Mouse (Mus musculus) urinary bladder, adult 18-20 months (tissue): ENCODE measurements at regions not wholly inside any gene's neighbourhood (a gene's known extent, or its start where the extent isn't known, plus 50 kb on each side); places are given as distances from the start of the nearest gene placed in this dataset.

Experiments
- DNase-seq, 2 experiments: peaks; one replicate each; pipeline ENCODE4 v3.0.0; 2022; ENCODE audit warnings: low spot score in 2 of 2, mixed read lengths in 2 of 2

- no peak for DNase-seq
Observed at GRCm38 (mm10) chr13:52362266-52362665, 168.8 kb downstream of the Diras2 start.

- no peak for DNase-seq
Observed at GRCm38 (mm10) chr13:52369851-52370250, 161.2 kb downstream of the Diras2 start.

DNA sequence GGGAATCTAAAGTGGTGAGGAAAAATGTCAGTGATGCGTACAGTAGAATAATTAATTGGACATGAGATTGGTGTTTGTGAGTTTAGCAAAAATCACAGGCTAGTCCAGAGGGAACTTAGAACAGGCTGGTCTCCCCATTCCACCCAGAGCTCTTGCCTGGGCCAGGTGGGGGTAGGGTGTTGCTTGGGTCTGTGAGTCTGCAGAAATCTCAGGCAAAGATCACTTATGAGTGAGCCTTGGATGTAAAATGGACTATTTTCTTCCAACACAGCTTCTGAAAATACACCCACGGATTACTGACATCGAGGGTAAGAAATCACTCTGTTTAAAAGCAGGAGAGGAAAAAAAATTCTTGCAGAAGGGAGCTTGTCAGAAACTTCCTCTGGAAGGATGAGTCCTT lies 159.1 kb downstream of the Diras2 start:
- DNase-seq = no peak

DNA sequence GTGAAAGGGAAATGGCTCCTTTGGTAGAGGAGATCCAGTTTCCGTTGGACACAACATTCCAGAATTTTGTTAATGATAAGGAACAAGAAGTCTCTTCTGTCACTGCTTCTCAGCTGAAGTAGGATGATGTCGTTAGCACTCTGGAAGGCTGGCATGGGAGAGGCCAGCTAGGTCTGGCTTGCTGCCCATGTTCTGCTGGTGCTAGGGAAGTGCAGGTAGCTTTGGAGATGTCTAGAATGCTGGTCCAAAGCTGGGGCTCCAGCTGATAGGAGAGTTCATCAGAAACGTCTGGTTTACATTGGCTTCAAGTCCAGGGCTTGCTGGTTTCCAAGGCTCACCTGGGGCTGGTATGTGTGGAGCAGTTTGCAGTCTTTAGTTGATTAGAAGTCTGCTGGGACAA lies 156.3 kb downstream of the Diras2 start:
- DNase-seq = no peak

- DNase-seq = no peak
Observed at GRCm38 (mm10) chr13:52378236-52378635, 152.8 kb downstream of the Diras2 start.

GRCm38 (mm10) chr13:52389271-52389670 lies 141.8 kb downstream of the Diras2 start:
- DNase-seq = no peak

- DNase-seq = no peak
Observed at GRCm38 (mm10) chr13:52395786-52396185, 135.3 kb downstream of the Diras2 start.

DNA sequence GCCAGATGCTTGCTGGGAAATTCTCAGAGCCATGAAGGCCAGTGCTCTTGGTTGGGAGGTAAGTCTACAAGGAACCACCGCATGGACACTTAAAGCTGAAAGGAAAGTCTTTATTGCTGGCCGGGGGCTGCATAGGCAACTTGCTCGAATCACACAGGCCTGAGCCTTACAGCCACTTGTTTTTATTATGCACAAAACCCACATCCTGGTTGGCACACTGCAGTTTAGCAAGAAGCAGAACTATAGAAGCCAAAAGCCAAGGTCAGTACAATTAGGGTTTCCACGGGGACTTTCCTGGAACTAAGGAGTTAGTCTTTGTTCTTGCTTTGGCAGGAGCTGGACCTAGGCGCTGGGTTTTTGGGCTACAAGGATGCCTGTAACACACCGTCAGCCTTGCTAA lies 132.7 kb downstream of the Diras2 start:
- no peak for DNase-seq

- DNase-seq = no peak
Observed at GRCm38 (mm10) chr13:52399143-52399542, 131.9 kb downstream of the Diras2 start.

DNA sequence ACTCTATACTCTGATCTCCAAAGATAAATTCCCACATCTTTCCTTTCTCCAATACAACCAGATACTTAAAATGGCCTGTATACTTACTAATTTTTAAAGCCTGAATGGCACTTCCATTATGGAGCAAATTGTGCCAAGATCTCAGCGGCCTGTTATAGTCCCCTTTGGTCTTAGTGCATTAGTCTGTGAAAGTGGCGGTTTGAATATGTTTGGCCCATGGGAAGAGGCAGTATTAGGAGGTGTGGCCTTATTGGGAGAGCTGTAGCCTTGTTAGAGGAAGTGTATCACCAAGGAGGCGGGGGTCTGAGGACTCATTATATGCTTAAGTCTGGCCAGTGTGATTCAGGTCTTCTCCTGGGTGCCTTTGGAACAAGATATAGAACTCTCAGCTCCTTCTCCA lies 127.3 kb downstream of the Diras2 start:
- no peak for DNase-seq

- DNase-seq = no peak
Observed at GRCm38 (mm10) chr13:52416301-52416700, 114.8 kb downstream of the Diras2 start.

DNA sequence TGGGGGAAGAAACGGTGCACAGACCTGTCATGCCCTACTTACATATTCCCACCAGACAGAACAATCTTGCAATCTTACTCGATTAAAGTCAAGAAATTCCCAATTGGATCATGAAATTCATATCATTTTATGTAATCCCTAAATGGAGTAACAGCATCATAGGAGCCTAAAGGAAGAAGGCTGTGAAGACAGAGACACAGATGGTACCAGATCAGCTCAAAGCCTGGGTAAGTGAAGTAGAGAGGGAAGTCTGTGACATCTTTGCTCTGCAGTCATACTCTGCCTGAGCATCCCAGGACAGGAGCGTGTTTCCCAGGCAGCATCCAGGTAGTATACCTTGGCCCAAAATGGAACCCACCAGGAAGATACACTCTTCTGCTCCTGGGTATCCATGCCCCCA lies 108.6 kb downstream of the Diras2 start:
- no peak for DNase-seq

DNA sequence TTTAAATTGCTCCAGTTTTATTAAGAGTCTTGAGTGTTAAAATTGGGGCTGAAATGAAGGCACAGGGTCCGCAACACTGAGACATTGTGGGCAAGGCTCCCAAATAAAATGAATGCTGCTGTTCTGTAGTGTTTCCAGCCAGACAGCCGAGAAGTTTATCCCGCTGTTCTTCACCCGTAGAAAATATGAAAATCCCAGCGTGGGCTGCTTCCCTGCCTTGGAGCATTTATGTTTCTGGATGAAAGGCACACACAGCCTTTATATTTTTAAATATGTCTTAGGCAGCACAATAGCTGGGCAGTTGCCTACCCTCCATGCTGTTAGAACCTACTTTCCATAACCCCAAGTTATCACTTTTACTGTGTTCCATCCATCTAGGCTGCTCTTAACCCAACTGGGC lies 102.6 kb downstream of the Diras2 start:
- DNase-seq = no peak

- no peak for DNase-seq
Observed at GRCm38 (mm10) chr13:52436756-52437155, 94.3 kb downstream of the Diras2 start.

DNA sequence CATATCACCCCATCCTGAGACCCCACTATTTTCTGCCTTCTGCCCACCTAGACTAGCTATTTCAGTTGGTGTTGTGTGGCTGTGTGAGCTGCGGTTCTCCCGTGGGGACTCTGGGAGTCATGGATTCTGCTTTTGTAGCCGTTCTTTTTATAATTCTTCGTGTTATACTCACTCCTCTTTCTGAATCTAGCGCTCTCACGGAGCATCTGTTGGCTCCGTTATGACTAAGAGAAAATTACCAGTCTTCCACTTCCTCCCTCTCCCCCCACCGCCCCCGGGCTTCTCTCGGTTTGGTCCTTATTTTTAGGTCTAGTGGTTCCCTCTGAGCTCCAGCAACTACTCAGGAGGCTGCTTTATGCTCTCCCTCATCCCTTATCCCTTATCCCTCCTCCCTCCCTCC lies 85.6 kb downstream of the Diras2 start:
- DNase-seq = no peak

DNA sequence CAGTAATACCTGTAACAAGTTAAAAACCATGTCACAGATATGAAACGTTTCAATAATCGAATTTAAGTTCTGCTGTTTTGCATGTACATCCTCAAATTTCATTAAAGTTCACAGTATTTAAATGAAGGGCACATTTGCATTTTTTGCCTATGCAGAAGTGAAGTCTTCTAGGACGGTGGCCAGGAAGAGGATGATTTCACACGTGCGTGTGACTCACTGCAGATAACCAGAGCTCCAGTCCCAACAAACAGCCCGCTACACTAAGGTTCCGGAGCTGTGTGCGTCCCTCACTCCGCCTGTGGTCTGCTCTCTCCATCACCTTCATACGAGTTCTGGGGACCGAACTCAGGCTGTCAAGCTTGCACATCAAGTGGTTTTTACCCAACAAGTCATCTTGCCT lies 82.2 kb downstream of the Diras2 start:
- no peak for DNase-seq

GRCm38 (mm10) chr13:52451486-52451885 lies 79.6 kb downstream of the Diras2 start:
- DNase-seq = no peak

DNA sequence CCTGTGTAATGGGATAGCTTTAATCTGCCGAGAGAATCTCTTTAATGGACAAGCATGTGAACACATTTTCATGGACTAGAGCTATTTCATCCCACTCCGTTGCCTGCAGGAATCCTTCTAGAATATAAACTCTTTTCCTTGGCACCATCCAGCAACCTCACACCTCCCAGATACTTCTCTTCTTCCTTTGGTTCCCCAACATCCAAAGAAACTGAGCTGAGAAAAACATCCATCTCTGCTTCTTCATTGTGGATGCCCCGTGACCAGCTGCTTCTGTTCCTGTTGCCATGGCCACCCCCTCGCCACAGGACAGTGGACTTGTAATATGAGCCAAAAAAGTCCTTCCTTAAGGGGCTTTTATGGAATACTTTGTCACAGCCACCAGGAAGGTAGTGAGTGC lies 78.8 kb downstream of the Diras2 start:
- no peak for DNase-seq
